Mouse (Mus musculus): Measurements from ENCODE around the gene Ubac2.

- TF ChIP-seq CTCF (IDR thresholded peaks at IDR 0.05; ENCODE audit: borderline replicate concordance, control insufficient read depth, extremely low read depth, insufficient read depth, low read length, poor library complexity) (no peak), POLR2A (IDR thresholded peaks at IDR 0.05; ENCODE audit: control insufficient read depth, extremely low read depth, insufficient read depth, low read length, poor library complexity) (no peak)
Observed at GRCm38 (mm10) chr14:122009502-122009901, 131.1 kb downstream of the Ubac2 start.

Measured in thymus, adult 2 months (tissue).